Mouse (Mus musculus): ENCODE results near the gene Cdc6. TPM values are rescaled to one million over a fixed set of nuclear protein-coding genes. Genes with fewer than 3 reads are reported as not detected.
A peak's percentile ranks its signal among the peaks of the same experiment; 100 is the strongest.

Gene Cdc6
- 10 to 100 TPM in 1 of 3 experiments, 1 to 10 TPM in 2; 5.1 to 40.6 (median 5.2) TPM for polyA plus RNA-seq (2017; shearing (Covaris generic))

- peak; percentile 97 for ATAC-seq
Observed at GRCm38 (mm10) chr11:98907437-98908173, at the start of gene Cdc6. Gene Cdc6, plus strand, starts transcription at chr11:98907801.

GRCm38 (mm10) chr11:98858759-98859731 lies 48.6 kb upstream of the Cdc6 start:
- ATAC-seq, result peak; percentile 34

GRCm38 (mm10) chr11:98863028-98863750 lies 44.4 kb upstream of the Cdc6 start, which contains the start of gene Wipf2:
Gene Wipf2, plus strand, starts transcription at chr11:98863638.
- peak; percentile 84 for ATAC-seq

GRCm38 (mm10) chr11:98863751-98864429 lies 43.7 kb upstream of the Cdc6 start:
- peak; percentile 67 for ATAC-seq

- ATAC-seq, result no peak
Observed at GRCm38 (mm10) chr11:98867293-98867692, 40.3 kb upstream of the Cdc6 start.

- no peak for ATAC-seq
Observed at GRCm38 (mm10) chr11:98869906-98870305, 37.7 kb upstream of the Cdc6 start.

- no peak for ATAC-seq
Observed at GRCm38 (mm10) chr11:98870791-98871190, 36.8 kb upstream of the Cdc6 start.

GRCm38 (mm10) chr11:98871416-98871815 lies 36.2 kb upstream of the Cdc6 start:
- ATAC-seq, result no peak

- no peak for ATAC-seq
Observed at GRCm38 (mm10) chr11:98872040-98872439, 35.6 kb upstream of the Cdc6 start.

GRCm38 (mm10) chr11:98873900-98874299 lies 33.7 kb upstream of the Cdc6 start:
- ATAC-seq, result no peak

- ATAC-seq, result no peak
Observed at GRCm38 (mm10) chr11:98877001-98877400, 30.6 kb upstream of the Cdc6 start.

- ATAC-seq, result no peak
Observed at GRCm38 (mm10) chr11:98887703-98888102, 19.9 kb upstream of the Cdc6 start.

- ATAC-seq, result no peak
Observed at GRCm38 (mm10) chr11:98889077-98889476, 18.5 kb upstream of the Cdc6 start.

- ATAC-seq, result no peak
Observed at GRCm38 (mm10) chr11:98889977-98890376, 17.6 kb upstream of the Cdc6 start.

GRCm38 (mm10) chr11:98892426-98892825 lies 15.2 kb upstream of the Cdc6 start:
- no peak for ATAC-seq

- ATAC-seq, result peak; percentile 86
Observed at GRCm38 (mm10) chr11:98900529-98901125, 7.0 kb upstream of the Cdc6 start.

- no peak for ATAC-seq
Observed at GRCm38 (mm10) chr11:98902621-98903245, 4.9 kb upstream of the Cdc6 start.

- ATAC-seq, result no peak
Observed at GRCm38 (mm10) chr11:98904577-98904976, 3.0 kb upstream of the Cdc6 start.

GRCm38 (mm10) chr11:98905033-98905432 lies 2.6 kb upstream of the Cdc6 start:
- no peak for ATAC-seq

- no peak for ATAC-seq
Observed at GRCm38 (mm10) chr11:98905583-98905982, 2.0 kb upstream of the Cdc6 start.

GRCm38 (mm10) chr11:98907063-98907436 lies 551 bp upstream of the Cdc6 start:
- ATAC-seq, result no peak

Measured in inflammation-experienced regulatory T-cells, adult 6 months (primary cell).